Comparison of ENCODE assay signal across 8 mouse cellular contexts in genomic region chr7:30955584-30956356, GRCm38 (mm10). TPM values are rescaled to one million over a fixed set of nuclear protein-coding genes. Genes with fewer than 3 reads are reported as not detected.
DNase-seq lines count a peak whose midpoint lies in the region; ATAC-seq and TF ChIP-seq lines count a peak whose summit lies in the region.

No protein-coding gene starts in this region.

- peak; percentile 74 for ATAC-seq in kidney, embryonic 14.5 days (ENCODE audit: low FRiP score, low TSS enrichment)
- peak; percentile 74 for ATAC-seq in limb, embryonic 15.5 days (ENCODE audit: insufficient number of reproducible peaks, low FRiP score, low TSS enrichment, low read depth)
- ATAC-seq in midbrain, postnatal 0 days (ENCODE audit: low FRiP score) = peak; percentile 59

- peak overlapping the region; percentile 84 for H3K4me3 ChIP-seq in bone marrow macrophage, adult 2 months (ENCODE audit: insufficient read depth, low read length)
- H3K4me3 ChIP-seq in embryonic fibroblast, embryonic 13.5 days (ENCODE audit: insufficient read depth, low read length) = peak overlapping the region; percentile 91
- peak overlapping the region; percentile 98 for H3K4me3 ChIP-seq in heart, embryonic 10.5 days
- H3K4me3 ChIP-seq in kidney, embryonic 14.5 days (ENCODE audit: low read length) = peak overlapping the region; percentile 82
- H3K4me3 ChIP-seq in limb, embryonic 15.5 days = peak overlapping the region; percentile 92
- H3K4me3 ChIP-seq in midbrain, postnatal 0 days (ENCODE audit: low read depth, low read length) = peak overlapping the region; percentile 92

- WGBS in heart, embryonic 10.5 days = under 1% methylated on average over 64 of the region's 64 CpGs
- 0% methylated on average over 58 of the region's 64 CpGs for WGBS in kidney, embryonic 14.5 days
- WGBS in limb, embryonic 15.5 days = under 1% methylated on average over 53 of the region's 64 CpGs
- whole genome bisulfite sequencing in midbrain, postnatal 0 days = 3% methylated on average over 62 of the region's 64 CpGs

- DNase-seq in A20 (ENCODE audit: low read depth, low spot score) = peak; percentile 90
- peak; percentile 95 for DNase-seq in heart, embryonic 10.5 days (ENCODE audit: low spot score)
- DNase-seq in midbrain, postnatal 0 days (ENCODE audit: low spot score) = peak; percentile 82
- peak; percentile 88 to 93 for DNase-seq in spleen, postnatal 10 days (ENCODE audit: low spot score in 2 of 2)

- H3K9me3 ChIP-seq in heart, embryonic 10.5 days = no peaks in the 10 kb centered on the region
- no peaks in the 10 kb centered on the region for H3K9me3 ChIP-seq in kidney, embryonic 14.5 days (ENCODE audit: control insufficient read depth, low read length)
- H3K9me3 ChIP-seq in limb, embryonic 15.5 days = no peaks in the 10 kb centered on the region
- no peaks in the 10 kb centered on the region for H3K9me3 ChIP-seq in midbrain, postnatal 0 days (ENCODE audit: low read length)

- peak overlapping the region; percentile 69 for H3K27ac ChIP-seq in bone marrow macrophage, adult 2 months (ENCODE audit: insufficient read depth, low read depth, low read length)
- H3K27ac ChIP-seq in embryonic fibroblast, embryonic 13.5 days (ENCODE audit: insufficient read depth, low read length) = peak overlapping the region; percentile 54
- H3K27ac ChIP-seq in heart, embryonic 10.5 days = peak overlapping the region; percentile 99
- peak overlapping the region; percentile 98 for H3K27ac ChIP-seq in kidney, embryonic 14.5 days (ENCODE audit: low read depth, low read length)
- peak overlapping the region; percentile 99 for H3K27ac ChIP-seq in limb, embryonic 15.5 days
- peak overlapping the region; percentile 97 for H3K27ac ChIP-seq in midbrain, postnatal 0 days (ENCODE audit: low read depth, low read length)

- peaks cover 60% of the 10 kb centered on the region for H3K36me3 ChIP-seq in heart, embryonic 10.5 days
- peaks cover 54% of the 10 kb centered on the region for H3K36me3 ChIP-seq in kidney, embryonic 14.5 days (ENCODE audit: control insufficient read depth, insufficient read depth, low read length)
- H3K36me3 ChIP-seq in limb, embryonic 15.5 days = peaks cover 51% of the 10 kb centered on the region
- peaks cover 29% of the 10 kb centered on the region for H3K36me3 ChIP-seq in midbrain, postnatal 0 days (ENCODE audit: insufficient read depth, low read length)

- peak overlapping the region; percentile 87 for H3K4me2 ChIP-seq in kidney, embryonic 14.5 days (replicated peaks; ENCODE audit: low read depth, low read length)
- H3K4me2 ChIP-seq in limb, embryonic 15.5 days = peak overlapping the region; percentile 84
- H3K4me2 ChIP-seq in midbrain, postnatal 0 days (ENCODE audit: low read depth, low read length, poor library complexity, severe bottlenecking) = peak overlapping the region; percentile 90

- H3K27me3 ChIP-seq in heart, embryonic 10.5 days (ENCODE audit: insufficient read depth, poor library complexity, severe bottlenecking) = no peaks in the 10 kb centered on the region
- no peaks in the 10 kb centered on the region for H3K27me3 ChIP-seq in kidney, embryonic 14.5 days (ENCODE audit: control insufficient read depth, insufficient read depth, low read length)
- no peaks in the 10 kb centered on the region for H3K27me3 ChIP-seq in limb, embryonic 15.5 days
- H3K27me3 ChIP-seq in midbrain, postnatal 0 days (ENCODE audit: insufficient read depth, low read length) = no peaks in the 10 kb centered on the region

- H3K4me1 ChIP-seq in bone marrow macrophage, adult 2 months (ENCODE audit: control insufficient read depth, insufficient read depth, low read length) = peaks cover 40% of the 10 kb centered on the region
- peaks cover 4% of the 10 kb centered on the region for H3K4me1 ChIP-seq in embryonic fibroblast, embryonic 13.5 days (ENCODE audit: control insufficient read depth, insufficient read depth, low read length)
- peaks cover 20% of the 10 kb centered on the region for H3K4me1 ChIP-seq in heart, embryonic 10.5 days
- H3K4me1 ChIP-seq in kidney, embryonic 14.5 days (ENCODE audit: control insufficient read depth, insufficient read depth, low read length) = peaks cover 11% of the 10 kb centered on the region; the same call in 1 of the 2 replicates
- H3K4me1 ChIP-seq in limb, embryonic 15.5 days = peaks cover 23% of the 10 kb centered on the region
- peaks cover 12% of the 10 kb centered on the region; the same call in 1 of the 2 replicates for H3K4me1 ChIP-seq in midbrain, postnatal 0 days (ENCODE audit: insufficient read depth, low read length)

- no peak for TF ChIP-seq POLR2A in bone marrow macrophage, adult 2 months (IDR thresholded peaks at IDR 0.05; ENCODE audit: borderline replicate concordance, low read depth, low read length)
- peak; percentile 48 for TF ChIP-seq POLR2A in embryonic fibroblast, embryonic 13.5 days (IDR thresholded peaks at IDR 0.05; ENCODE audit: low read depth, low read length)

- peak; percentile 68 for TF ChIP-seq CTCF in bone marrow macrophage, adult 2 months (IDR thresholded peaks at IDR 0.05; ENCODE audit: low read depth, low read length)
- TF ChIP-seq CTCF in embryonic fibroblast, embryonic 13.5 days (IDR thresholded peaks at IDR 0.05; ENCODE audit: borderline replicate concordance, insufficient read depth, low read length) = peak; percentile 70; the same call in 1 of the 2 replicates
- TF ChIP-seq CTCF in midbrain, postnatal 0 days (IDR thresholded peaks at IDR 0.05) = peak; percentile 80

- peak overlapping the region; percentile 99 for H3K9ac ChIP-seq in kidney, embryonic 14.5 days (ENCODE audit: low read depth, low read length)
- peak overlapping the region; percentile 99 for H3K9ac ChIP-seq in limb, embryonic 15.5 days
- H3K9ac ChIP-seq in midbrain, postnatal 0 days (replicated peaks; ENCODE audit: low read length, poor library complexity, severe bottlenecking) = peak overlapping the region; percentile 99

RNA-seq across cellular contexts. Expression of gene Usf2, which starts 0.8 kb away (rescaled TPM):
- polyA plus RNA-seq in bone marrow macrophage, adult 2 months (2012; ENCODE audit: insufficient read depth, insufficient read length, missing spikeins) = 208 and 246 TPM in 2 replicates
- 55.5 and 61.1 TPM in 2 replicates for polyA plus RNA-seq in embryonic fibroblast, embryonic 13.5 days (2011; ENCODE audit: insufficient read length, low read depth, missing spikeins)
- polyA plus RNA-seq in heart, embryonic 10.5 days (2016; fragmentation: Nextera tagmentation; extraction: Ambion mirVana) = 15.0 and 26.9 TPM in 2 replicates
- 21.1 and 29.2 TPM in 2 replicates for polyA plus RNA-seq in kidney, embryonic 14.5 days (2014; fragmentation: Nextera tagmentation; extraction: Ambion mirVana)
- polyA plus RNA-seq in limb, embryonic 15.5 days (2015; fragmentation: Nextera tagmentation; extraction: Ambion mirVana) = 22.3 and 23.4 TPM in 2 replicates
- 95.3 and 102 TPM in 2 replicates for total RNA-seq in midbrain, postnatal 0 days (2014; rRNA removed)
- 27.0 and 28.4 TPM in 2 replicates for polyA plus RNA-seq in midbrain, postnatal 0 days (2015; fragmentation: Nextera tagmentation; extraction: Ambion mirVana)

RNA-seq across cellular contexts. Expression of gene Hamp, which starts 11.9 kb away (rescaled TPM):
- polyA plus RNA-seq in bone marrow macrophage, adult 2 months (2012; ENCODE audit: insufficient read depth, insufficient read length, missing spikeins) = not detected in 2 replicates
- not detected in 2 replicates for polyA plus RNA-seq in embryonic fibroblast, embryonic 13.5 days (2011; ENCODE audit: insufficient read length, low read depth, missing spikeins)
- not detected in 2 replicates for polyA plus RNA-seq in heart, embryonic 10.5 days (2016; fragmentation: Nextera tagmentation; extraction: Ambion mirVana)
- polyA plus RNA-seq in kidney, embryonic 14.5 days (2014; fragmentation: Nextera tagmentation; extraction: Ambion mirVana) = not detected in 2 replicates
- polyA plus RNA-seq in limb, embryonic 15.5 days (2015; fragmentation: Nextera tagmentation; extraction: Ambion mirVana) = not detected in 2 replicates
- not detected in 2 replicates for total RNA-seq in midbrain, postnatal 0 days (2014; rRNA removed)
- not detected in 2 replicates for polyA plus RNA-seq in midbrain, postnatal 0 days (2015; fragmentation: Nextera tagmentation; extraction: Ambion mirVana)

RNA-seq across cellular contexts. Expression of gene Lsr, which starts 17.5 kb away (rescaled TPM):
- polyA plus RNA-seq in bone marrow macrophage, adult 2 months (2012; ENCODE audit: insufficient read depth, insufficient read length, missing spikeins) = 29.2 and 32.1 TPM in 2 replicates
- not detected in 2 replicates for polyA plus RNA-seq in embryonic fibroblast, embryonic 13.5 days (2011; ENCODE audit: insufficient read length, low read depth, missing spikeins)
- 16.6 and 40.3 TPM in 2 replicates for polyA plus RNA-seq in heart, embryonic 10.5 days (2016; fragmentation: Nextera tagmentation; extraction: Ambion mirVana)
- polyA plus RNA-seq in kidney, embryonic 14.5 days (2014; fragmentation: Nextera tagmentation; extraction: Ambion mirVana) = 48.5 and 57.1 TPM in 2 replicates
- 37.1 and 39.5 TPM in 2 replicates for polyA plus RNA-seq in limb, embryonic 15.5 days (2015; fragmentation: Nextera tagmentation; extraction: Ambion mirVana)
- 29.7 and 30.3 TPM in 2 replicates for total RNA-seq in midbrain, postnatal 0 days (2014; rRNA removed)
- polyA plus RNA-seq in midbrain, postnatal 0 days (2015; fragmentation: Nextera tagmentation; extraction: Ambion mirVana) = 23.9 TPM in 2 replicates

RNA-seq across cellular contexts. Expression of gene Fam187b, which starts 17.8 kb away (rescaled TPM):
- 4.6 and 7.3 TPM in 2 replicates for polyA plus RNA-seq in bone marrow macrophage, adult 2 months (2012; ENCODE audit: insufficient read depth, insufficient read length, missing spikeins)
- polyA plus RNA-seq in embryonic fibroblast, embryonic 13.5 days (2011; ENCODE audit: insufficient read length, low read depth, missing spikeins) = not detected in 2 replicates
- polyA plus RNA-seq in heart, embryonic 10.5 days (2016; fragmentation: Nextera tagmentation; extraction: Ambion mirVana) = 1.2 and 2.5 TPM in 2 replicates
- 5.3 TPM in 2 replicates for polyA plus RNA-seq in kidney, embryonic 14.5 days (2014; fragmentation: Nextera tagmentation; extraction: Ambion mirVana)
- polyA plus RNA-seq in limb, embryonic 15.5 days (2015; fragmentation: Nextera tagmentation; extraction: Ambion mirVana) = 2.4 and 2.7 TPM in 2 replicates
- total RNA-seq in midbrain, postnatal 0 days (2014; rRNA removed) = 0.88 TPM in 1 of 2 replicates, not detected in the other
- 0.85 and 0.91 TPM in 2 replicates for polyA plus RNA-seq in midbrain, postnatal 0 days (2015; fragmentation: Nextera tagmentation; extraction: Ambion mirVana)

RNA-seq across cellular contexts. Expression of gene Hamp2, which starts 31.3 kb away (rescaled TPM):
- polyA plus RNA-seq in bone marrow macrophage, adult 2 months (2012; ENCODE audit: insufficient read depth, insufficient read length, missing spikeins) = not detected in 2 replicates
- polyA plus RNA-seq in embryonic fibroblast, embryonic 13.5 days (2011; ENCODE audit: insufficient read length, low read depth, missing spikeins) = not detected in 2 replicates
- polyA plus RNA-seq in heart, embryonic 10.5 days (2016; fragmentation: Nextera tagmentation; extraction: Ambion mirVana) = not detected in 2 replicates
- not detected in 2 replicates for polyA plus RNA-seq in kidney, embryonic 14.5 days (2014; fragmentation: Nextera tagmentation; extraction: Ambion mirVana)
- polyA plus RNA-seq in limb, embryonic 15.5 days (2015; fragmentation: Nextera tagmentation; extraction: Ambion mirVana) = not detected in 2 replicates
- not detected in 2 replicates for total RNA-seq in midbrain, postnatal 0 days (2014; rRNA removed)
- not detected in 2 replicates for polyA plus RNA-seq in midbrain, postnatal 0 days (2015; fragmentation: Nextera tagmentation; extraction: Ambion mirVana)

Comparison
In these comparisons a context has a peak if more than half of its experiments do, and no peak if none do; other contexts are left out.
1. Peak in every context shown above with its lines: DNase-seq, ATAC-seq, H3K4me3 ChIP-seq and H3K27ac ChIP-seq.
2. RNA of gene Lsr, which starts 17.5 kb away (polyA plus RNA-seq): 48.5 to 57.1 TPM in kidney, embryonic 14.5 days, 16.6 to 40.3 TPM in heart, embryonic 10.5 days, 37.1 to 39.5 TPM in limb, embryonic 15.5 days, 29.2 to 32.1 TPM in bone marrow macrophage, adult 2 months and 23.9 TPM in midbrain, postnatal 0 days; not detected in embryonic fibroblast, embryonic 13.5 days; every median in the first group is over 10 times any median in the second.